11 mouse cellular contexts compared by ENCODE assay signal in the genomic region with DNA sequence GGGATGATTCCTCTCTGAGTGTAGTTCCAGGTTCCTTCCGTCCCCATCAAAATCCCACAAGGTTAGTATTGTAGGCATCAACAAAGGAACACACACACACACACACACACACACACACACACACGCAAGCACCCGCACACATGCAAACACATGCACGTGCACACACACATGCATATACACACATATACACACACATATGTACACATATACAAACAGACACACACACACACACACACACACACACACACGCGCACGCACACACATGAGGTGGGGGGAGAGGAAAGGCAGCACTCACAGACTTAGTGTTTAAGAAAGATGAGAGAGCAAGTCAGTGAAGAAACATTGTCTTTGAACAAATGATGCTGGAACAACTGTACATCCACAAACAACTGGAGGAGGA. TPM values are rescaled to one million over a fixed set of nuclear protein-coding genes. Genes with fewer than 3 reads are reported as not detected.
DNase-seq lines count a peak whose midpoint lies in the region; ATAC-seq lines count a peak whose summit lies in the region.
"Had no signal": no experiment of that assay in that cellular context is flagged by ENCODE, and none has a peak within 500 bp of the region (broad histone marks: within the 10 kb centered on the region; RNA-seq: fewer than 3 reads in every experiment).

No protein-coding gene starts in this region.

- H3K27ac ChIP-seq in lung, embryonic 16.5 days (ENCODE audit: low read length) = no peak overlapping the region
- H3K27ac ChIP-seq in forebrain, embryonic 15.5 days (replicated peaks) = peak overlapping the region; percentile 95; the same call in 1 of the 2 replicates
- peak overlapping the region; percentile 95; the same call in 1 of the 2 replicates for H3K27ac ChIP-seq in limb, embryonic 10.5 days
- H3K27ac ChIP-seq in neural tube, embryonic 14.5 days (ENCODE audit: low read depth, low read length) = peak overlapping the region; percentile 44; the same call in 1 of the 2 replicates
- H3K27ac ChIP-seq: liver, embryonic 13.5 days had no signal

- peak overlapping the region; percentile 81; the same call in 1 of the 2 replicates for H3K4me2 ChIP-seq in lung, embryonic 16.5 days (ENCODE audit: low read depth, low read length)
- peak overlapping the region; percentile 80 for H3K4me2 ChIP-seq in forebrain, embryonic 15.5 days (replicated peaks)
- peak overlapping the region; percentile 54 for H3K4me2 ChIP-seq in neural tube, embryonic 14.5 days (ENCODE audit: low read depth, low read length)

- H3K4me1 ChIP-seq in lung, embryonic 16.5 days (replicated peaks; ENCODE audit: control insufficient read depth, insufficient read depth, low read length) = peaks cover 4% of the 10 kb centered on the region; the same call in 1 of the 2 replicates
- H3K4me1 ChIP-seq in forebrain, embryonic 15.5 days = peaks cover 21% of the 10 kb centered on the region
- H3K4me1 ChIP-seq in limb, embryonic 10.5 days = peaks cover 11% of the 10 kb centered on the region
- 0 out of 2 replicates have a peak, but pooled peaks cover 8% of the 10 kb centered on the region for H3K4me1 ChIP-seq in neural tube, embryonic 14.5 days (ENCODE audit: control insufficient read depth, insufficient read depth, low read length)
- H3K4me1 ChIP-seq: liver, embryonic 13.5 days had no signal

- H3K36me3 ChIP-seq in lung, embryonic 16.5 days (ENCODE audit: control insufficient read depth, insufficient read depth, low read length) = no peaks in the 10 kb centered on the region
- no peaks in the 10 kb centered on the region for H3K36me3 ChIP-seq in forebrain, embryonic 15.5 days
- H3K36me3 ChIP-seq in limb, embryonic 10.5 days = no peaks in the 10 kb centered on the region
- H3K36me3 ChIP-seq in neural tube, embryonic 14.5 days (ENCODE audit: control insufficient read depth, insufficient read depth, low read length) = no peaks in the 10 kb centered on the region
- H3K36me3 ChIP-seq: G1E; liver, embryonic 13.5 days had no signal

- no peak overlapping the region for H3K4me3 ChIP-seq in lung, embryonic 16.5 days (ENCODE audit: low read length)
- peak overlapping the region; percentile 60 for H3K4me3 ChIP-seq in forebrain, embryonic 15.5 days
- H3K4me3 ChIP-seq in limb, embryonic 10.5 days = peak overlapping the region; percentile 64; the same call in 1 of the 2 replicates
- peak overlapping the region; percentile 48; the same call in 1 of the 2 replicates for H3K4me3 ChIP-seq in neural tube, embryonic 14.5 days (ENCODE audit: low read depth, low read length)

- DNase-seq in lung, postnatal 36 days = no peak
- DNase-seq in limb, embryonic 10.5 days (ENCODE audit: low spot score) = no peak
- no peak for DNase-seq in left cerebral cortex, adult 18-20 months (ENCODE audit: low spot score in 2 of 2)
- DNase-seq in right cerebral cortex, postnatal 36 days (ENCODE audit: low spot score in 2 of 2) = no peak
- DNase-seq: spleen, adult 18-20 months had no signal

- 76% methylated on average over 7 of the region's 7 CpGs for WGBS in lung, embryonic 16.5 days
- 75% methylated on average over 7 of the region's 7 CpGs for WGBS in forebrain, embryonic 15.5 days
- WGBS in limb, embryonic 10.5 days = 93% methylated on average over 7 of the region's 7 CpGs
- WGBS in neural tube, embryonic 14.5 days = 78% methylated on average over 7 of the region's 7 CpGs

- no peaks in the 10 kb centered on the region for H3K27me3 ChIP-seq in lung, embryonic 16.5 days (ENCODE audit: control insufficient read depth, insufficient read depth, low read depth, low read length)
- no peaks in the 10 kb centered on the region for H3K27me3 ChIP-seq in forebrain, embryonic 15.5 days
- H3K27me3 ChIP-seq in limb, embryonic 10.5 days (ENCODE audit: low read depth, poor library complexity, severe bottlenecking) = no peaks in the 10 kb centered on the region
- H3K27me3 ChIP-seq in neural tube, embryonic 14.5 days (ENCODE audit: control insufficient read depth, insufficient read depth, low read length) = no peaks in the 10 kb centered on the region
- H3K27me3 ChIP-seq: liver, embryonic 13.5 days had no signal

- H3K9me3 ChIP-seq in lung, embryonic 16.5 days (ENCODE audit: control insufficient read depth, low read length) = peaks cover under 1% of the 10 kb centered on the region
- H3K9me3 ChIP-seq in forebrain, embryonic 15.5 days = no peaks in the 10 kb centered on the region
- H3K9me3 ChIP-seq in limb, embryonic 10.5 days (replicated peaks) = no peaks in the 10 kb centered on the region
- H3K9me3 ChIP-seq in neural tube, embryonic 14.5 days (ENCODE audit: control insufficient read depth, low read length) = no peaks in the 10 kb centered on the region

- H3K9ac ChIP-seq in lung, embryonic 16.5 days (ENCODE audit: low read length) = no peak overlapping the region
- no peak overlapping the region for H3K9ac ChIP-seq in forebrain, embryonic 15.5 days (replicated peaks)
- no peak overlapping the region; the same call in 1 of the 2 replicates for H3K9ac ChIP-seq in neural tube, embryonic 14.5 days (replicated peaks; ENCODE audit: low read depth, low read length)

- ATAC-seq in lung, embryonic 16.5 days (ENCODE audit: low read depth) = 0 out of 2 replicates have a peak, but pooled peaks have one; percentile 15
- ATAC-seq in forebrain, embryonic 15.5 days (replicated peaks) = 0 out of 2 replicates have a peak, but pooled peaks have one; percentile 35
- ATAC-seq in neural tube, embryonic 14.5 days (ENCODE audit: low read depth) = peak; percentile 60; the same call in 1 of the 2 replicates
- no peak for ATAC-seq in megakaryocyte-erythroid progenitor cell, adult 5-6 weeks (replicated peaks; ENCODE audit: low FRiP score, low TSS enrichment, poor library complexity, severe bottlenecking)

RNA-seq across cellular contexts. Expression of gene Kmt5b, which starts 23.9 kb away (rescaled TPM):
- 28.1 and 29.5 TPM in 2 replicates for polyA plus RNA-seq in lung, embryonic 16.5 days (2015; fragmentation: Nextera tagmentation; extraction: Ambion mirVana)
- 52.3 and 62.9 TPM in 2 replicates for polyA plus RNA-seq in forebrain, embryonic 15.5 days (2015; fragmentation: Nextera tagmentation; extraction: Ambion mirVana)
- 21.4 and 29.2 TPM in 2 replicates for polyA plus RNA-seq in limb, embryonic 10.5 days (2016; fragmentation: Nextera tagmentation; extraction: Ambion mirVana)
- polyA plus RNA-seq in neural tube, embryonic 14.5 days (2014; fragmentation: Nextera tagmentation; extraction: Ambion mirVana) = 65.3 and 66.3 TPM in 2 replicates
- 10 to 100 TPM; 48.8 to 49.8 TPM for total RNA-seq in left cerebral cortex, adult 18-20 months (2021)
- 24.8 and 32.9 TPM in 2 replicates for total RNA-seq in megakaryocyte-erythroid progenitor cell, adult 5-6 weeks (2014; fragmentation: Nextera tagmentation)
- 39.8 and 39.9 TPM in 2 replicates for total RNA-seq in megakaryocyte-erythroid progenitor cell, adult 5-6 weeks (2017)

RNA-seq across cellular contexts. Expression of gene 1810055G02Rik, which starts 35.3 kb away (rescaled TPM):
- polyA plus RNA-seq in lung, embryonic 16.5 days (2015; fragmentation: Nextera tagmentation; extraction: Ambion mirVana) = 28.3 and 32.4 TPM in 2 replicates
- 31.3 and 35.1 TPM in 2 replicates for polyA plus RNA-seq in forebrain, embryonic 15.5 days (2015; fragmentation: Nextera tagmentation; extraction: Ambion mirVana)
- polyA plus RNA-seq in limb, embryonic 10.5 days (2016; fragmentation: Nextera tagmentation; extraction: Ambion mirVana) = 43.8 and 47.2 TPM in 2 replicates
- 33.4 and 37.6 TPM in 2 replicates for polyA plus RNA-seq in neural tube, embryonic 14.5 days (2014; fragmentation: Nextera tagmentation; extraction: Ambion mirVana)
- 10 to 100 TPM; 31.7 to 32.1 TPM for total RNA-seq in left cerebral cortex, adult 18-20 months (2021)
- 24.0 and 24.9 TPM in 2 replicates for total RNA-seq in megakaryocyte-erythroid progenitor cell, adult 5-6 weeks (2014; fragmentation: Nextera tagmentation)
- total RNA-seq in megakaryocyte-erythroid progenitor cell, adult 5-6 weeks (2017) = 3.2 and 9.0 TPM in 2 replicates

RNA-seq across cellular contexts. Expression of gene Lrp5, which starts 57.0 kb away (rescaled TPM):
- polyA plus RNA-seq in lung, embryonic 16.5 days (2015; fragmentation: Nextera tagmentation; extraction: Ambion mirVana) = 7.4 and 7.8 TPM in 2 replicates
- polyA plus RNA-seq in forebrain, embryonic 15.5 days (2015; fragmentation: Nextera tagmentation; extraction: Ambion mirVana) = 2.3 TPM in 2 replicates
- polyA plus RNA-seq in limb, embryonic 10.5 days (2016; fragmentation: Nextera tagmentation; extraction: Ambion mirVana) = 6.6 and 8.2 TPM in 2 replicates
- 0.98 and 1.3 TPM in 2 replicates for polyA plus RNA-seq in neural tube, embryonic 14.5 days (2014; fragmentation: Nextera tagmentation; extraction: Ambion mirVana)
- 1 to 10 TPM; 7.3 to 8.3 TPM for total RNA-seq in left cerebral cortex, adult 18-20 months (2021)
- total RNA-seq in megakaryocyte-erythroid progenitor cell, adult 5-6 weeks (2014; fragmentation: Nextera tagmentation) = 7.9 and 10.2 TPM in 2 replicates
- total RNA-seq in megakaryocyte-erythroid progenitor cell, adult 5-6 weeks (2017) = 4.3 and 5.4 TPM in 2 replicates
